Mouse (Mus musculus): ENCODE results near the gene Tac4.

GRCm38 (mm10) chr11:95225448-95225847, 35.9 kb upstream of the Tac4 start:
- TF ChIP-seq CTCF (IDR thresholded peaks at IDR 0.05; ENCODE audit: low read depth, low read length): no peak
- TF ChIP-seq POLR2A (IDR thresholded peaks at IDR 0.05; ENCODE audit: borderline replicate concordance, low read depth, low read length): no peak
